Mouse (Mus musculus) right cerebral cortex, postnatal 14 days (tissue): Measurements from ENCODE around the gene Plcl2.
"Not testable (repeated sequence)": the region's sequence is repeated elsewhere in the genome, so short reads cannot be mapped to it uniquely, and the experiment has no call there.

Experiments used
- DNase-seq: peaks from one replicate; pipeline ENCODE4 v3.0.0; 2022

Plcl2 gene

GRCm38 (mm10) chr17:50544860-50545259 lies 35.7 kb downstream of the Plcl2 start:
- DNase-seq = no peak

- DNase-seq = no peak
These were observed 36.1 kb downstream of the Plcl2 start for GRCm38 (mm10) chr17:50545274-50545673.

GRCm38 (mm10) chr17:50552130-50552529 lies 42.9 kb downstream of the Plcl2 start:
- no peak for DNase-seq

GRCm38 (mm10) chr17:50557566-50558238 lies 48.5 kb downstream of the Plcl2 start:
- DNase-seq = no peak

- no peak for DNase-seq
These were observed 49.0 kb downstream of the Plcl2 start for GRCm38 (mm10) chr17:50558239-50558625.

- DNase-seq = no peak
These were observed 56.3 kb downstream of the Plcl2 start for GRCm38 (mm10) chr17:50565376-50566123.

- DNase-seq = no peak
These were observed 59.6 kb downstream of the Plcl2 start for GRCm38 (mm10) chr17:50568846-50569245.

- DNase-seq = not testable (repeated sequence)
These were observed 61.0 kb downstream of the Plcl2 start for GRCm38 (mm10) chr17:50570228-50570627.

- no peak for DNase-seq
These were observed 61.6 kb downstream of the Plcl2 start for GRCm38 (mm10) chr17:50570681-50571398.

GRCm38 (mm10) chr17:50574161-50574560 lies 65.0 kb downstream of the Plcl2 start:
- no peak for DNase-seq

GRCm38 (mm10) chr17:50580416-50580815 lies 71.2 kb downstream of the Plcl2 start:
- DNase-seq = no peak

- DNase-seq = no peak
These were observed 77.6 kb downstream of the Plcl2 start for GRCm38 (mm10) chr17:50586834-50587233.

- no peak for DNase-seq
These were observed 78.7 kb downstream of the Plcl2 start for GRCm38 (mm10) chr17:50587941-50588340.

GRCm38 (mm10) chr17:50600178-50600577 lies 91.0 kb downstream of the Plcl2 start:
- no peak for DNase-seq

GRCm38 (mm10) chr17:50600696-50601095 lies 91.5 kb downstream of the Plcl2 start:
- DNase-seq = no peak

- DNase-seq = no peak
These were observed 97.7 kb downstream of the Plcl2 start for GRCm38 (mm10) chr17:50606890-50607289.

- DNase-seq = no peak
These were observed 100.7 kb downstream of the Plcl2 start for GRCm38 (mm10) chr17:50609908-50610307.

GRCm38 (mm10) chr17:50620794-50621537 lies 111.8 kb downstream of the Plcl2 start:
- DNase-seq = no peak

- no peak for DNase-seq
These were observed 112.8 kb downstream of the Plcl2 start for GRCm38 (mm10) chr17:50621996-50622395.

- DNase-seq = no peak
These were observed 116.4 kb downstream of the Plcl2 start for GRCm38 (mm10) chr17:50625584-50625983.

- no peak for DNase-seq
These were observed 118.5 kb downstream of the Plcl2 start for GRCm38 (mm10) chr17:50627658-50628057.

GRCm38 (mm10) chr17:50628716-50629115 lies 119.5 kb downstream of the Plcl2 start:
- DNase-seq = no peak

GRCm38 (mm10) chr17:50630992-50631391 lies 121.8 kb downstream of the Plcl2 start:
- not testable (repeated sequence) for DNase-seq
